ENCODE assay signal across 8 mouse cellular contexts in genomic region chr10:128344568-128345275, GRCm38 (mm10). TPM values are rescaled to one million over a fixed set of nuclear protein-coding genes. Genes with fewer than 3 reads are reported as not detected.
A peak's percentile ranks its signal among the peaks of the same experiment; 100 is the strongest.
DNase-seq lines count a peak whose midpoint lies in the region; ATAC-seq and TF ChIP-seq lines count a peak whose summit lies in the region.

No protein-coding gene starts in this region.

- H3K9ac ChIP-seq in heart, embryonic 14.5 days (ENCODE audit: low read length), result peak overlapping the region; percentile 60

- no peak for TF ChIP-seq CTCF in embryonic fibroblast, embryonic 13.5 days (IDR thresholded peaks at IDR 0.05; ENCODE audit: borderline replicate concordance, insufficient read depth, low read length)

- no peaks in the 10 kb centered on the region for H3K9me3 ChIP-seq in heart, embryonic 14.5 days (ENCODE audit: control insufficient read depth, low read length)

- H3K36me3 ChIP-seq in heart, embryonic 14.5 days (ENCODE audit: control insufficient read depth, insufficient read depth, low read length), result peaks cover 15% of the 10 kb centered on the region

- DNase-seq in cerebellum, adult 9-10 months, result peak; percentile 38
- no peak for DNase-seq in cerebellum, adult 11-12 months
- DNase-seq in R1 (ENCODE audit: low read depth, low spot score), result peak; percentile 94
- peak; percentile 63 to 79 for DNase-seq in layer of hippocampus, adult 18-20 months (ENCODE audit: low spot score in 2 of 2)
- DNase-seq in lung, postnatal 10 days, result peak; percentile 89
- DNase-seq in right cerebral cortex, postnatal 4 days, result peak; percentile 6

- 7% methylated on average over 7 of the region's 7 CpGs for WGBS in heart, embryonic 14.5 days

- H3K27me3 ChIP-seq in heart, embryonic 14.5 days (ENCODE audit: control insufficient read depth, insufficient read depth, low read length), result no peaks in the 10 kb centered on the region

- peak; percentile 76 for ATAC-seq in heart, embryonic 14.5 days (ENCODE audit: insufficient number of reproducible peaks, insufficient read depth, low FRiP score, low read depth)

- TF ChIP-seq POLR2A in embryonic fibroblast, embryonic 13.5 days (IDR thresholded peaks at IDR 0.05; ENCODE audit: low read depth, low read length), result no peak

- peaks cover 13% of the 10 kb centered on the region for H3K4me1 ChIP-seq in embryonic fibroblast, embryonic 13.5 days (ENCODE audit: control insufficient read depth, insufficient read depth, low read length)
- H3K4me1 ChIP-seq in heart, embryonic 14.5 days (ENCODE audit: control insufficient read depth in 2 of 2, insufficient read depth in 2 of 2, low read length in 2 of 2), result peaks cover 5 to 54% of the 10 kb centered on the region in 2 experiments

- no peak overlapping the region for H3K4me3 ChIP-seq in embryonic fibroblast, embryonic 13.5 days (ENCODE audit: insufficient read depth, low read length)
- H3K4me3 ChIP-seq in heart, embryonic 14.5 days (ENCODE audit: control insufficient read depth in 1 of 2, insufficient read depth in 1 of 2, low read depth in 1 of 2, low read length in 2 of 2), result peak overlapping the region; percentile 9 to 26; a peak in 3 of 4 replicates

- H3K4me2 ChIP-seq in heart, embryonic 14.5 days (ENCODE audit: low read length), result peak overlapping the region; percentile 62

- H3K27ac ChIP-seq in embryonic fibroblast, embryonic 13.5 days (ENCODE audit: insufficient read depth, low read length), result peak overlapping the region; percentile 74
- H3K27ac ChIP-seq in heart, embryonic 14.5 days (replicated peaks in 1 of 2; ENCODE audit: control insufficient read depth in 1 of 2, insufficient read depth in 1 of 2, low read depth in 2 of 2, low read length in 2 of 2), result peak overlapping the region; percentile 79 to 87

RNA-seq across cellular contexts. Expression of gene Cs, which starts 7.2 kb away (rescaled TPM):
- 204 and 207 TPM in 2 replicates for polyA plus RNA-seq in embryonic fibroblast, embryonic 13.5 days (2011; ENCODE audit: insufficient read length, low read depth, missing spikeins)
- polyA plus RNA-seq in heart, embryonic 14.5 days (2014; fragmentation: Nextera tagmentation; extraction: Ambion mirVana), result 493 and 524 TPM in 2 replicates
- 100 to 1,000 TPM; 227 to 229 TPM for total RNA-seq in layer of hippocampus, adult 18-20 months (2021)

RNA-seq across cellular contexts. Expression of gene Cnpy2, which starts 22.5 kb away (rescaled TPM):
- polyA plus RNA-seq in embryonic fibroblast, embryonic 13.5 days (2011; ENCODE audit: insufficient read length, low read depth, missing spikeins), result 121 and 145 TPM in 2 replicates
- 213 and 243 TPM in 2 replicates for polyA plus RNA-seq in heart, embryonic 14.5 days (2014; fragmentation: Nextera tagmentation; extraction: Ambion mirVana)
- 10 to 100 TPM; 79.5 to 88.1 TPM for total RNA-seq in layer of hippocampus, adult 18-20 months (2021)

RNA-seq across cellular contexts. Expression of gene Coq10a, which starts 24.1 kb away (rescaled TPM):
- 20.5 and 24.6 TPM in 2 replicates for polyA plus RNA-seq in embryonic fibroblast, embryonic 13.5 days (2011; ENCODE audit: insufficient read length, low read depth, missing spikeins)
- 23.5 TPM in 2 replicates for polyA plus RNA-seq in heart, embryonic 14.5 days (2014; fragmentation: Nextera tagmentation; extraction: Ambion mirVana)
- 10 to 100 TPM; 49.5 to 49.7 TPM for total RNA-seq in layer of hippocampus, adult 18-20 months (2021)

RNA-seq across cellular contexts. Expression of gene Ankrd52, which starts 32.2 kb away (rescaled TPM):
- 59.1 and 63.1 TPM in 2 replicates for polyA plus RNA-seq in embryonic fibroblast, embryonic 13.5 days (2011; ENCODE audit: insufficient read length, low read depth, missing spikeins)
- polyA plus RNA-seq in heart, embryonic 14.5 days (2014; fragmentation: Nextera tagmentation; extraction: Ambion mirVana), result 7.9 and 9.9 TPM in 2 replicates
- 10 to 100 TPM; 45.4 to 49.6 TPM for total RNA-seq in layer of hippocampus, adult 18-20 months (2021)

RNA-seq across cellular contexts. Expression of gene Pan2, which starts 41.6 kb away (rescaled TPM):
- polyA plus RNA-seq in embryonic fibroblast, embryonic 13.5 days (2011; ENCODE audit: insufficient read length, low read depth, missing spikeins), result 10.2 and 14.2 TPM in 2 replicates
- polyA plus RNA-seq in heart, embryonic 14.5 days (2014; fragmentation: Nextera tagmentation; extraction: Ambion mirVana), result 28.8 and 29.6 TPM in 2 replicates
- total RNA-seq in layer of hippocampus, adult 18-20 months (2021), result 10 to 100 TPM; 12.9 to 13.2 TPM
